In genomic region chr12:85571312-85571711, GRCm38 (mm10) we compare ENCODE assay signal across 9 mouse cellular contexts. TPM values are rescaled to one million over a fixed set of nuclear protein-coding genes. Genes with fewer than 3 reads are reported as not detected.
DNase-seq lines count a peak whose midpoint lies in the region; ATAC-seq and TF ChIP-seq lines count a peak whose summit lies in the region.
"Had no signal": no experiment of that assay in that cellular context is flagged by ENCODE, and none has a peak within 500 bp of the region (broad histone marks: within the 10 kb centered on the region; RNA-seq: fewer than 3 reads in every experiment).

No protein-coding gene starts in this region.

- TF ChIP-seq POLR2A in testis, adult 2 months (IDR thresholded peaks at IDR 0.05; ENCODE audit: control insufficient read depth, low read depth, low read length) = no peak; the same call in 1 of the 2 replicates

- no peak for ATAC-seq in megakaryocyte-erythroid progenitor cell, adult 5-6 weeks (replicated peaks; ENCODE audit: low FRiP score, low TSS enrichment, poor library complexity, severe bottlenecking)

- no peaks in the 10 kb centered on the region for H3K27me3 ChIP-seq in testis, adult 2 months (ENCODE audit: control insufficient read depth, insufficient read depth, low read length)
- H3K27me3 ChIP-seq: embryonic facial prominence, embryonic 12.5 days had no signal

- intact Hi-C loops in left cerebral cortex, adult 2 months (cut with DNase I) = loop anchor here (2.0 kb wide), 1 partner anchor 27 kb away; the partner anchor contains the start of gene Jdp2

- H3K36me3 ChIP-seq in testis, adult 2 months (ENCODE audit: control insufficient read depth, insufficient read depth, low read length) = no peaks in the 10 kb centered on the region
- H3K36me3 ChIP-seq: embryonic facial prominence, embryonic 12.5 days had no signal

- no peak overlapping the region for H3K27ac ChIP-seq in testis, adult 2 months (ENCODE audit: control insufficient read depth, insufficient read depth, low read depth, low read length)
- H3K27ac ChIP-seq in left cerebral cortex, adult 2 months = peak overlapping the region; percentile 64

- DNase-seq in testis, postnatal 14 days (ENCODE audit: low spot score) = no peak
- DNase-seq in c-Kit-positive CD71-negative TER-119-negative erythroid progenitor cells, embryonic 14.5 days (ENCODE audit: low read depth) = peak; percentile 36
- peak; percentile 71 for DNase-seq in gastrocnemius, postnatal 25 days
- DNase-seq in left cerebral cortex, adult 2 months (ENCODE audit: extremely low spot score in 1 of 2, low spot score in 2 of 2) = peak; percentile 49 to 62
- DNase-seq in skeletal muscle tissue, adult 2 months (ENCODE audit: low read depth, low spot score) = peak; percentile 83
- DNase-seq: lung, embryonic 14.5 days had no signal

- TF ChIP-seq CTCF in testis, adult 2 months (IDR thresholded peaks at IDR 0.05; ENCODE audit: control insufficient read depth, insufficient read depth, insufficient replicate concordance, low read depth, low read length) = no peak
- TF ChIP-seq CTCF in left cerebral cortex, adult 2 months (IDR thresholded peaks at IDR 0.05) = no peak

- peaks cover 17% of the 10 kb centered on the region for H3K4me1 ChIP-seq in testis, adult 2 months (ENCODE audit: control insufficient read depth, insufficient read depth, low read length)

- H3K4me3 ChIP-seq in testis, adult 2 months (ENCODE audit: control insufficient read depth, low read depth, low read length) = peak overlapping the region; percentile 70
- H3K4me3 ChIP-seq in left cerebral cortex, adult 2 months = no peak overlapping the region
- H3K4me3 ChIP-seq: embryonic facial prominence, embryonic 12.5 days had no signal

RNA-seq across cellular contexts. Expression of gene Jdp2, which starts 27.5 kb away (rescaled TPM):
- polyA plus RNA-seq in testis, adult 2 months (2012; rRNA removed) = 0.81 and 0.91 TPM in 2 replicates
- 1 to 10 TPM; 5.4 to 6.8 TPM for total RNA-seq in gastrocnemius, postnatal 25 days (2021)
- total RNA-seq in left cerebral cortex, adult 2 months (2021) = 10 to 100 TPM; 81.5 to 95.1 TPM
- 0.47 TPM in 1 of 2 replicates, not detected in the other for total RNA-seq in megakaryocyte-erythroid progenitor cell, adult 5-6 weeks (2014; fragmentation: Nextera tagmentation)
- total RNA-seq in megakaryocyte-erythroid progenitor cell, adult 5-6 weeks (2017) = 1.1 and 2.1 TPM in 2 replicates

Comparison
In these comparisons a context has a peak if more than half of its experiments do, and no peak if none do; other contexts are left out.
1. RNA of gene Jdp2, which starts 27.5 kb away (total RNA-seq): 81.5 to 95.1 TPM in left cerebral cortex, adult 2 months; 5.4 to 6.8 TPM in gastrocnemius, postnatal 25 days and 0.47 to 2.1 TPM in megakaryocyte-erythroid progenitor cell, adult 5-6 weeks; every median in the first group is over 10 times any median in the second.